Mouse (Mus musculus): ENCODE data around the gene Zfp983. TPM values are rescaled to one million over a fixed set of nuclear protein-coding genes. Genes with fewer than 3 reads are reported as not detected.
"Not testable (repeated sequence)": the region's sequence is repeated elsewhere in the genome, so short reads cannot be mapped to it uniquely, and the experiment has no call there.

Gene Zfp983
- 8.5 and 9.5 TPM in 2 replicates for polyA plus RNA-seq (2014; fragmentation: Nextera tagmentation; extraction: Ambion mirVana)

- H3K36me3 ChIP-seq (ENCODE audit: control insufficient read depth, insufficient read depth, low read length); H3K27ac ChIP-seq (ENCODE audit: low read depth, low read length); H3K27me3 ChIP-seq (ENCODE audit: control insufficient read depth, insufficient read depth, low read length); H3K4me1 ChIP-seq (ENCODE audit: control insufficient read depth, insufficient read depth, low read length); H3K9me3 ChIP-seq (ENCODE audit: control insufficient read depth, low read length): not testable (repeated sequence)
- H3K4me2 ChIP-seq, result peak within 1 kb of the TSS; percentile 37
- under 1% methylated on average over 17 of the region's 17 CpGs for WGBS
- peak within 1 kb of the TSS; percentile 39 for H3K4me3 ChIP-seq (ENCODE audit: low read depth, low read length)
- H3K9ac ChIP-seq (ENCODE audit: low read length), result peak within 1 kb of the TSS; percentile 47; the same call in 1 of the 2 replicates
- ATAC-seq (ENCODE audit: low FRiP score) (peak; percentile 99), DNase-seq (ENCODE audit: low spot score, missing footprints) (peak; percentile 96)
These were observed at the start of gene Zfp983 for GRCm38 (mm10) chr17:21650364-21650907. Zfp983 (plus strand) TSS chr17:21650624.

GRCm38 (mm10) chr17:21616356-21616755 lies 34.1 kb upstream of the Zfp983 start:
- no peak overlapping the region for H3K4me3 ChIP-seq (ENCODE audit: low read depth, low read length)
- no peaks in the 10 kb centered on the region for H3K9me3 ChIP-seq (ENCODE audit: control insufficient read depth, low read length)
- H3K4me1 ChIP-seq (ENCODE audit: control insufficient read depth, insufficient read depth, low read length), result no peaks in the 10 kb centered on the region
- no peaks in the 10 kb centered on the region for H3K27me3 ChIP-seq (ENCODE audit: control insufficient read depth, insufficient read depth, low read length)
- no peak overlapping the region for H3K4me2 ChIP-seq
- ATAC-seq (ENCODE audit: low FRiP score), result no peak
- H3K36me3 ChIP-seq (ENCODE audit: control insufficient read depth, insufficient read depth, low read length), result no peaks in the 10 kb centered on the region
- 74% methylated on average over 3 of the region's 3 CpGs for WGBS
- H3K9ac ChIP-seq (ENCODE audit: low read length), result no peak overlapping the region
- no peak overlapping the region for H3K27ac ChIP-seq (ENCODE audit: low read depth, low read length)
- DNase-seq (ENCODE audit: low spot score, missing footprints), result no peak

GRCm38 (mm10) chr17:21617352-21617751 lies 33.1 kb upstream of the Zfp983 start:
- Histone ChIP-seq H3K9me3 (ENCODE audit: control insufficient read depth, low read length) (no peaks in the 10 kb centered on the region), H3K36me3 (ENCODE audit: control insufficient read depth, insufficient read depth, low read length) (no peaks in the 10 kb centered on the region), H3K4me3 (ENCODE audit: low read depth, low read length) (no peak overlapping the region), H3K4me2 (no peak overlapping the region), H3K27ac (ENCODE audit: low read depth, low read length) (no peak overlapping the region), H3K4me1 (ENCODE audit: control insufficient read depth, insufficient read depth, low read length) (no peaks in the 10 kb centered on the region), H3K27me3 (ENCODE audit: control insufficient read depth, insufficient read depth, low read length) (no peaks in the 10 kb centered on the region), H3K9ac (ENCODE audit: low read length) (no peak overlapping the region)
- 10% methylated on average over 9 of the region's 9 CpGs for WGBS
- DNase-seq (ENCODE audit: low spot score, missing footprints), result no peak
- ATAC-seq (ENCODE audit: low FRiP score), result 0 out of 2 replicates have a peak, but pooled peaks have one; percentile 16

- WGBS, result no CpG with 5 or more reads among the region's 3 CpGs
- no peak overlapping the region for H3K4me3 ChIP-seq (ENCODE audit: low read depth, low read length)
These were observed 26.8 kb upstream of the Zfp983 start for GRCm38 (mm10) chr17:21623647-21624046.

GRCm38 (mm10) chr17:21635758-21636157 lies 14.7 kb upstream of the Zfp983 start:
- 70% methylated on average over 4 of the region's 4 CpGs for WGBS
- not testable (repeated sequence) for DNase-seq (ENCODE audit: low spot score, missing footprints); H3K4me1 ChIP-seq (ENCODE audit: control insufficient read depth, insufficient read depth, low read length)

More at GRCm38 (mm10) chr17:21623647-21624046, 26.8 kb upstream of the Zfp983 start:
- DNase-seq (ENCODE audit: low spot score, missing footprints) (no peak), ATAC-seq (ENCODE audit: low FRiP score) (no peak)
- H3K36me3 ChIP-seq (ENCODE audit: control insufficient read depth, insufficient read depth, low read length), result no peaks in the 10 kb centered on the region
- no peaks in the 10 kb centered on the region for H3K9me3 ChIP-seq (ENCODE audit: control insufficient read depth, low read length)
- H3K9ac ChIP-seq (ENCODE audit: low read length), result no peak overlapping the region
- no peaks in the 10 kb centered on the region for H3K27me3 ChIP-seq (ENCODE audit: control insufficient read depth, insufficient read depth, low read length)
- no peak overlapping the region for H3K4me2 ChIP-seq
- no peaks in the 10 kb centered on the region for H3K4me1 ChIP-seq (ENCODE audit: control insufficient read depth, insufficient read depth, low read length)
- no peak overlapping the region for H3K27ac ChIP-seq (ENCODE audit: low read depth, low read length)

GRCm38 (mm10) chr17:21648791-21649190 lies 1.6 kb upstream of the Zfp983 start:
- Histone ChIP-seq H3K4me3 (ENCODE audit: low read depth, low read length) (no peak overlapping the region), H3K4me2 (no peak overlapping the region), H3K36me3 (ENCODE audit: control insufficient read depth, insufficient read depth, low read length) (no peaks in the 10 kb centered on the region), H3K9ac (ENCODE audit: low read length) (no peak overlapping the region), H3K4me1 (ENCODE audit: control insufficient read depth, insufficient read depth, low read length) (no peaks in the 10 kb centered on the region), H3K9me3 (ENCODE audit: control insufficient read depth, low read length) (no peaks in the 10 kb centered on the region; the same call in 1 of the 2 replicates), H3K27ac (ENCODE audit: low read depth, low read length) (no peak overlapping the region), H3K27me3 (ENCODE audit: control insufficient read depth, insufficient read depth, low read length) (no peaks in the 10 kb centered on the region)
- ATAC-seq (ENCODE audit: low FRiP score), result no peak
- 73% methylated on average over 3 of the region's 3 CpGs for WGBS
- DNase-seq (ENCODE audit: low spot score, missing footprints), result no peak

More at GRCm38 (mm10) chr17:21635758-21636157, 14.7 kb upstream of the Zfp983 start:
- H3K9ac ChIP-seq (ENCODE audit: low read length); H3K4me2 ChIP-seq; H3K27ac ChIP-seq (ENCODE audit: low read depth, low read length); H3K27me3 ChIP-seq (ENCODE audit: control insufficient read depth, insufficient read depth, low read length); H3K9me3 ChIP-seq (ENCODE audit: control insufficient read depth, low read length); H3K36me3 ChIP-seq (ENCODE audit: control insufficient read depth, insufficient read depth, low read length); ATAC-seq (ENCODE audit: low FRiP score); H3K4me3 ChIP-seq (ENCODE audit: low read depth, low read length): not testable (repeated sequence)

- Histone ChIP-seq H3K4me3 (ENCODE audit: low read depth, low read length) (peak overlapping the region; percentile 39), H3K36me3 (ENCODE audit: control insufficient read depth, insufficient read depth, low read length) (no peaks in the 10 kb centered on the region), H3K4me2 (peak overlapping the region; percentile 37), H3K27me3 (ENCODE audit: control insufficient read depth, insufficient read depth, low read length) (no peaks in the 10 kb centered on the region), H3K27ac (ENCODE audit: low read depth, low read length) (no peak overlapping the region), H3K9ac (ENCODE audit: low read length) (peak overlapping the region; percentile 47; the same call in 1 of the 2 replicates), H3K4me1 (ENCODE audit: control insufficient read depth, insufficient read depth, low read length) (no peaks in the 10 kb centered on the region), H3K9me3 (ENCODE audit: control insufficient read depth, low read length) (no peaks in the 10 kb centered on the region; the same call in 1 of the 2 replicates)
- ATAC-seq (ENCODE audit: low FRiP score) (peak; percentile 46), DNase-seq (ENCODE audit: low spot score, missing footprints) (no peak)
- 31% methylated on average over 2 of the region's 2 CpGs for WGBS
These were observed 488 bp upstream of the Zfp983 start for GRCm38 (mm10) chr17:21649936-21650335.

DNA sequence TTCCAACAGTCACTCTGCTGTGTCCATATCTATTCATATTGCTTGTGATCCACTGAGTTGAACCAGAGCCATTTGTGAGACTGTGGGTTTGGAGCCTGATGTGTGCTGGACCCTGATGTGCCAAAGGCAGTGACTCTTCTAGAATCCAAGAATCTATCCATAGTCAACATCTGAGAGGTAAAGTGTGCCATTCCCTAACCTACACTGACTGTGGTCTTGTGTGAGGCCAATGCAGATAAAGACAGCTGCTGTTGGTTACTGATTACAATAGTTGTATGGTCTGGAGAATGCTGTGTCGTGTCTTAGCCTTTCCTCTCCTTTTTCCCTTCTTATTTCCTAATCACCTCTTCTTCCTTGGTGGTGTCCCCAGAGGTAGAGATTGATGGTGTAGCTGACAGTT lies 28.4 kb downstream of the Zfp983 start:
- 16% methylated on average over 1 of the region's 1 CpGs for WGBS
- not testable (repeated sequence) for H3K9ac ChIP-seq (ENCODE audit: low read length); H3K27me3 ChIP-seq (ENCODE audit: control insufficient read depth, insufficient read depth, low read length); DNase-seq (ENCODE audit: low spot score, missing footprints); H3K9me3 ChIP-seq (ENCODE audit: control insufficient read depth, low read length); H3K27ac ChIP-seq (ENCODE audit: low read depth, low read length); ATAC-seq (ENCODE audit: low FRiP score); H3K36me3 ChIP-seq (ENCODE audit: control insufficient read depth, insufficient read depth, low read length); H3K4me1 ChIP-seq (ENCODE audit: control insufficient read depth, insufficient read depth, low read length); H3K4me2 ChIP-seq; H3K4me3 ChIP-seq (ENCODE audit: low read depth, low read length)

DNA sequence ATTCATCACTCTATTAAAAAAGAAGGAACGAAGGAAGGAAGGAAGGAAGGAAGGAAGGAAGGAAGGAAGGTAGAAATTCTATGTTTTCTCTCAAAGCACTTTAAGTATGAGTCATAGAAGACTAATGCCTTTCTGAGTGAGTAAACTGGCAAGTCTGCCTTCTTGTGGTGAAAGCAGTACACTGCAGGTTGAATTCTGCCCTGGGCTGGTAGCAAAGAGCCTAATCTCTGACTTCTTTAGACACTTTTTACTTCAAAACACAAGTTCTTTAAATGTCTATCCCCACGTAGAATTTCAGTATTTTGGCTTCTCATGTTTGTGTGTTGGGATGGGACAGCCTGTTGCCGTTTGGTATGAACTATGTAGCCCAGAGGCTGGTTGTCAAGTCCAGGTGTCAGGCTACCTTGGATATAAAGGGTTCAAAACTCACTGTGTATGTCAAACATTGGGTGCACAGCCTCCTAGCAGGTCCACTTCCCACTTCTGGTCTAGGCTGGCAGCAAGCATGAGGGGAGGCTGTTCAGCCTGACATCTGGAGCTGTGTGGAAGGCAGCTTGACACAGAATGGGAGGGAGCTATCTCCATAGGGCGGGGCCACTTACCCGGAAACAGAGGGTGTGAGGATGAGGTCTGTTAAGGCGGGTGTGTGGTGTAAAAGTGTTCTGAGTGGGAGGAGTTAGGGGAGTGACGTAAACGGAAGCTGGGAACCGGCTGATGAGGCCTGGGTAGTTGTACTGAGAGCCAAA lies 29.0 kb downstream of the Zfp983 start:
- 4% methylated on average over 9 of the region's 9 CpGs for WGBS
- Histone ChIP-seq H3K36me3 (ENCODE audit: control insufficient read depth, insufficient read depth, low read length) (no peaks in the 10 kb centered on the region), H3K4me2 (peak overlapping the region; percentile 40), H3K9ac (ENCODE audit: low read length) (peak overlapping the region; percentile 34), H3K4me3 (ENCODE audit: low read depth, low read length) (peak overlapping the region; percentile 41), H3K27me3 (ENCODE audit: control insufficient read depth, insufficient read depth, low read length) (no peaks in the 10 kb centered on the region), H3K4me1 (ENCODE audit: control insufficient read depth, insufficient read depth, low read length) (no peaks in the 10 kb centered on the region), H3K27ac (ENCODE audit: low read depth, low read length) (0 out of 2 replicates have a peak overlapping the region, but pooled peaks have one; percentile 35), H3K9me3 (ENCODE audit: control insufficient read depth, low read length) (no peaks in the 10 kb centered on the region)
- ATAC-seq (ENCODE audit: low FRiP score) (peak; percentile 100), DNase-seq (ENCODE audit: low spot score, missing footprints) (peak; percentile 94)
